Mouse (Mus musculus): ENCODE data around the gene Med13l.
A peak's percentile ranks its signal among the peaks of the same experiment; 100 is the strongest.

Gene Med13l

DNA sequence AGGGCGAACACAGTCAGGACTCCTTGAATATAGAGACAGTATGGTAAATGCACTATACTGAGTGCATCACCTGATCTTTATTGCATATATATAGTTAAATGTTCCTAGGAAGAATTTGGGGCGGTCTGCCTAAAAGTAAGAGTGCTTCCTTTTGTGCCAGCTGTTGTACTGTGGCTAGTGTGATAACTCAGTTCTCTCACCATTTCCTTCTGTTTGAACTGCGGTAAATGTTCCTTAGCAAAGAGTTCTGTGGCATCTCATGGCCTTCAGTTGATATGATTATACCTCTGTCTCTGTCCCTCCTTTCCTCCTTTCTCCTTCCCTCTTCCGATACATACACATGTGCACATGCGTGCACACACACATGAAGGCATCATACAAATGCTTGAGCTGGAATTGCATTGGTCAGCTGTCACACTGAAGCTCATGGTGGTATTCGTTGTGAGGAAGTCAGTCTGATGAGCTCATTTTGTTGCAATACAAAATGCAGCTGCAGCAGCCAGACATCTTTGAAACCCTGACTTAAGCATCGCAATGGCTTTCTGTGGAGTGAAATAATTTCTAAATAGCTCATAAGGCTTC is 97.9 kb downstream of the Med13l start:
- no peak for DNase-seq (ENCODE audit: low spot score in 2 of 2)

DNA sequence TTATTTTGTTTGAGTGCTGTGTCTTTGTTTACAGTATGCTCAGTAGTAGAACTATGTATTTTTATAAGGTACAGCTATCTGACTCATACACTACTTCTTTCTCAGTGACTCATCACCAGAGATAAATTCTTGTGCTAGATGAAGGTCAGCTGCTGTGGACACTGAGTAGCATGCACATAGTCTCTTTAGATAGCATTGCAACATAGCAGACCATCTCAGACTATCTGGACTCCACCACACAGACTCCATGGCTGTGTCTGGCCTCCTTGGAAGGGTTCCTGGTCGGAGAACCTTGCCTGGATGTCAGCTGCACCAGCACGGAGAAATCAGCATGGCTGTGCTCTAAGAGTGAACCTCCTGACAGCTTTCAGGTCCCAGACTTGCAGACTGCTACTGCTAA is 99.2 kb downstream of the Med13l start:
- peak; percentile 14 to 52 for DNase-seq (ENCODE audit: low spot score in 2 of 2)

DNA sequence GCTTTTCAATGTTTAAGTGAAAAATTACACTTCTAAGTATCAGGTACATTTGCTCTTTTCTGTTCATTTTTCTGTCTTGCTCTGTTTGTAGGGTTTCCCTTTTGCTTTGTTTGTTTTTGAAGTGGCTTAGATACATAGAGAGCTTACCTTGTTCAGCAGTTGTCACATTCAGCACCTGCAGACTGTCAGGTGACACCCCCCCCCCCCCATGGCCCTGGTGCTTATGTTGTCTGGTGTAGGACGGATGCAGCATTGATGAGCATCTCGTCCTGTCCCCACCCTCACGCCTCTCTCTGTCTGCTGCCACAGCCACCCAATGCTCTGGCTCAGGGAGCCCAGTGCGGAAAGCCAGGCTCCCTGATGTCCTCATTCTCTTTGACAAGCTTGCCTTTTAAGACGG is 101.3 kb downstream of the Med13l start:
- DNase-seq (ENCODE audit: low spot score in 2 of 2) = no peak

DNA sequence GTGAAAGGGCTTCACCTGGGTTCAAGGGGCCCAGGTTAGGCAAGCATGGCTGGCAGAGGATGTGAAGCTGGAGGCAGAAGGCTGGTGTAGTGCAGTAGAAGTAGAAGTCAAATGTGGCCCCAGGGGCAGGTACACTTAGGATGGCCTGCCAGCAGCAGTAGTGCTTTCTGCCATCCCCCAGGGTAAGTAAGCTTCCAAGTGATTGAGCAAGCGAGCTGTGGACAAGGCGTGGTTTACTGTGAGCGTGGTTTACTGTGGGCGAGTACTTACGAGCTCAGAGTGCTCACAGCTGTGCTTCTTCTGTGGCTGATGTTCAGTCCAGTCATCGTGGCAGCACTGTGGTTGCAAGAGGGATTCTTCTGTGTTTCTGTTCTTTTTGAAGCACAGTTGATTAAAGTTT is 103.5 kb downstream of the Med13l start:
- peak; percentile 26 to 78 for DNase-seq (ENCODE audit: low spot score in 2 of 2)

DNA sequence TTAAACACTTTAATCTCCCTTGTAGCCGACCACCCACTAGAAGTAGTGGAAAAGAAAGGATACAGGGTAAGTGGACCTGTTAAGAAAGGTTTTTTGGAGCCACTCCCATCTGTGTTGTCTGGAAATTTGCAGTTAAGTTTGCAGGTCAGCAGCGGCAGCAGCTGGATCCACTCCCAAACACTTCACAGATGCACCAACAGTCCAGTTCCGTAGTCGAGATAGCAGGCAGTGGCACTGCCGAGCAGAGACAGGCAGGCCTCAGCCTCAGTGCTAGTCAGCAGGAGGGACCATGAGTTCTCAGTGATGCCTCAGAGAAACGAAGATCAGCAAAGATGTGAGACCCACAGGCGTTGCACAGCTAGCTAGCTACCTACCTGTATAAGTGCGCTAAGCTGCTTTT is 104.5 kb downstream of the Med13l start:
- DNase-seq (ENCODE audit: low spot score in 2 of 2) = no peak

DNA sequence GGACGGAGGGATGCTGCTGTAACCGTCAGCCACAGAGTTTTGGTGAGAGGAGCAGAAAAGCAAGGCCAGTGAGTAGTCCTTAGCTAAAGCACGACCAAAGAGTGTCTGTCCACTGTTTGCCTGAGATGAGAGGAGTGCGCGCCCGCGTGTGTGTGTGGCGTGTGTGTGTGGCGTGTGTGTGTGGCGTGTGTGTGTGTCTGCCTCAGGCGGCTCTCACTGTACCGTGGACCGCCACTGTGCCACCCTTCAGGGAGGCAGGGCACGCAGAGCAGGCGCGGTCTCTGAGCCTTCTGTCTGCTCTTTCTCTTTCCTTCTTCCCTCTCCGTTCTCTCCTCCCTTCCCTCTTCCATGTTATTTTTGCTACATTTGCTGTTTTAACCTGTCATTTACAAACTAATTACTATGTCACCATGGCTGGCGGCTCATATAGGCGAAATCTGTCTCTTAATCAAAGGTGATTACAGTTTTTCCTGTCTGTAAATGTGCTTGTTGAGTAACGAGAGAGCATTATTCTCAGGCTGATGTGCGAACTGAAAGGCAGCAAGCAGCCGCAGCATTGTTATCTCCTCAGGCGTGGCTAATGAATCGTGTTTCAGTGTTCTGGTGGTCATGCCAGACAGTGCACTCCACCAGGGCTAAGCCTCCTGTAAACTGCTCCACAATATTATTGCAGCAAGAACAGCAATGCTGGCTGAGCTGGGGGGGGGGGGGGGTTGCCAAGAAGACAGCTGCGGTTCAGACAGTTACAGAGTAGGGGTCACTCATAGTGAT is 106.1 kb downstream of the Med13l start:
- DNase-seq (ENCODE audit: low spot score in 2 of 2) = no peak

DNA sequence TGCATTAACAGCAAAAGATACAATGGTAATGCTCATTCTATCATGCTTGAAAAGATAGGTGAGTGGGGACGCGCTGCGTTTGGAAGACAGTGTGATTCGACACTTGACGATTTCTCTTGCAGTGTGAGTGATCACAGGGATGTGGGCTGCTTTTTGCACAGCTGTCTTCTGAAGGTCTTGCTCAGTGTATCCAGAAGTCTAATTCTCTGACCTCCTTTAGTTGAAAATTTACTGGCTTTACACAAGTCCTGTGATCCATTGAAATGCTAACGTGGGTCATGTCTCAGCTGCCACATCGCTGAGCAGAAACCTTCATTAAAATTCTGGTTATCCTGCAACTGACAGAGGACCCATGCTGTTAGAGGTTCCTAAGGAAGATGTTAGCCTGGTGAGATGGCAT is 107.4 kb downstream of the Med13l start:
- DNase-seq (ENCODE audit: low spot score in 2 of 2) = no peak

DNA sequence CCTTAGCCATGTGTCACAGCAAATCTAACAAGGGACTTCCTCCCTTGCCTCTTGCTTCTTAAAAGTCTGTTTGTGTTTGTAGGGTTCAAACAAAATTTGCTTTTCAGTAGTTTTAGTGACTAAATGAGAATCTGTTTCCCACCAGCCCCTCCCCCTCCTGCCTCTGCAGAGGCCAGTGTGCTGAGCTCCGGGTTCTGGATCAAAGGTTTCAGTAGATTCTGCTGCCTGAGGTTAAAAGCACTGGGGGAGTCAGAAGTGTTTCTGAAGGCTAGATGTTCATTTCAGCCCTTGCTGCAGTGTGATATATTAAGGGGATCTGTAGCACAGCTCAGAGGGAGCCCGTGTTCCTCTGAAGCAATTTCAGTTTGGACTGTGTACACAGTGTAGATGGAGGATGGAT is 108.5 kb downstream of the Med13l start:
- DNase-seq (ENCODE audit: low spot score in 2 of 2) = no peak

DNA sequence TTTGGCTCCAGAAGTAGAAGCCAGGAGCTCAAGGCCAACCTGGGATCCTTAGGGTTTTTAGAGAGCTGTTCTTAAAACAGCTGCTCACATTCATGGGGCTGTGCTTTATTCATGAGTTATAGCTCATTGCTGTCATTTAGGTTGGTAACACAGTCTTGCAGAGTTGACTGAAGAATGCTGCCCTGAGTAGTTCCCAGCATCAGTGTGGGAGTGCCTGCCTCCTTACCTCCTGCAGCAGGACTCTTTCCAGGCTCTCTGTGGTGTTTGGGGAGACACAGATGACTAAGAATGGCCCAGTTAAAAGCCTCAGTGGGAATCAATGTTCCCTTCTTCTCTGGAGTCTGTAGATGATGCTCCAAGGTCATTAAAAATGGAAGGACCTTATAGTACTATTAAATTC is 111.6 kb downstream of the Med13l start:
- DNase-seq (ENCODE audit: low spot score in 2 of 2) = no peak

DNA sequence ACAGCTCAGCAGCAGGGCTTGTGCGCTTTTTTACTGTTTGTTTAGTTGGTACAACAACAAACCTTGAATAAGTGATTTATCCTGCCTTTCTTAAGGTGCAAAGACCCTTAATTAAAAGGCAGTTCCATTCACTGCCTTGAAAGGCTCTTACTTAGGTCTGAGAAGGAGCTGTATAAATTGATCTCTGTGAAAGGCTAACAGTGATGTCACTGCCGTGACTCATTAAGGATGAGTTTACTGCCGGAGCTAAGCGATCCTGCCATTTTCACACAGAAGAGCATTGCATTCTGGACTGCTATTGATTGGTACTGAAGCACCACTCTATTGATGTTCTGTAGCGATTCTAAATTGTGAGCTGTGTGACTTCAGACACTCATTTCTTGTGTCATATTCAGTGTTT is 113.4 kb downstream of the Med13l start:
- no peak for DNase-seq (ENCODE audit: low spot score in 2 of 2)

DNA sequence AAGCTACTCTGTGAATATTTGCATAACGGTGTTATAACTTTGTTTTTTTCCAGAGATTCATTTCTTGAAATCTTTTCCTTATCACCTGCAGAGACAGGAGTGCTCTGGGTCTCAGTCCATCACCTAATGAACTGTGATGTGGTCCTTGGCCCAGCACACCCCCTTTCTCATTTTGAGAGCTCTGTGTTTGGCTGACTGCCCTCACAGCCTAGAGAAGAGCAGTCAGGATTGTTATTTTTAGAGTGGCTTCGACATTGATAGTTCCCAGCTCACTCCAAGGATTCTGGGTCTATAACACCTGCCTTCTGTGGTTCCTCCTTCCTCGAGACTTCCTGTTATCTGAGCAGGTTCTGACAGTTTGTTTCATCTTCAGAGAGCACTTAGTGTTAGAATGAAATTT is 113.8 kb downstream of the Med13l start:
- DNase-seq (ENCODE audit: low spot score in 2 of 2) = no peak

DNA sequence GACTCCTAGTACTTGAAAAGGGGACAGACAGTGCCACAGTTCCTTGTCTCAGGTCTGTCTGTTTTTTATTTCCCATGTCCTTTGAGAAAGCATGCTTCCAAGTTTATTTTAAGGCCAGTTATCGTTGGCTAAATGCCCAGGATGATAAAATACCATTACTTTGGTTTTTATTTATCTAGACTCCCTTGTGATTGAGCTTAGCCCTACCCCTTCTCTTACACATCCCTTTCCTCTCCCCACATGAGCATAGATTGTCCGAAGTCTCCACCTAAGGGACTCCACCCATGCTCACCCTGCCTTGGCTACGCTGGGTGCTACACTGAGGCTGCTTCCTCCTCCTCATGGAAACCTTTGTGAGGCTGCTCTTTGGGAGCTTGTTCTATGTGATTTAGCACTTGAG is 115.2 kb downstream of the Med13l start:
- DNase-seq (ENCODE audit: low spot score in 2 of 2) = no peak

DNA sequence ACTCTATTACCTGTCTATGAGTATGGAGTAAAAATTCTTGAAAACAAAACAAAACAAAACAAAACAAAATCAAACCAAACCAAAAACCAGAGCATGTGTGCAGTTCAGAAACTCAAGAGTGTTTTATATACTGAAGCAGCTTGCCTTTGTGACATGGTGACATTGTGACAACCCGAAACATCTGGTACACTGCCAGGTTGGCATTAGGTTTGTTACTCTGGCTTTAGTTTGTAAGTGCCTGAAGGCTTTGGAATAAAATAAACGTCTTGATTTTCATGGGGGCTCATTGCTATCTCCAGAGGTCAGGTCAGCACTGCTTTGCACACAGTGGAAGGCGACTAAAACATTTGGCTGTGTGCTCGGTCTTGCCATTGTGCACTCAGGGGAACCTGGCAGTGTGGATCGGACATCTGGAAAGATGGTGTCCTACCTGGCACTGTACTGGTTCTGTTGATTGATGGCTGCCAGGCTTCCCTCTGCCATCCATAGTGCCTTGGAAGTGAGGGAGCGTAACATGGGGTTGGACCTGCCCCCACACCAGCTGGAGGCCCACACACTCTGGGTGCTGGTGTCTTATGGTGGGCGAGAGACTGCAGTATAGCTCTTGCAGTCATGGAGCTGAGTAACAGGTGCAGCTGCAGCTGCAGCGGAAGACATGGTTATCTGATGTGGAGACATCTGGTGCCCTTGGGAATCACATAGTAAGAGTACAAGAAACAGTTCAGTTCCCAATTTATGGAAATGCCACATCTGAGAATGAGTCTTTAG is 115.9 kb downstream of the Med13l start:
- no peak for DNase-seq (ENCODE audit: low spot score in 2 of 2)

DNA sequence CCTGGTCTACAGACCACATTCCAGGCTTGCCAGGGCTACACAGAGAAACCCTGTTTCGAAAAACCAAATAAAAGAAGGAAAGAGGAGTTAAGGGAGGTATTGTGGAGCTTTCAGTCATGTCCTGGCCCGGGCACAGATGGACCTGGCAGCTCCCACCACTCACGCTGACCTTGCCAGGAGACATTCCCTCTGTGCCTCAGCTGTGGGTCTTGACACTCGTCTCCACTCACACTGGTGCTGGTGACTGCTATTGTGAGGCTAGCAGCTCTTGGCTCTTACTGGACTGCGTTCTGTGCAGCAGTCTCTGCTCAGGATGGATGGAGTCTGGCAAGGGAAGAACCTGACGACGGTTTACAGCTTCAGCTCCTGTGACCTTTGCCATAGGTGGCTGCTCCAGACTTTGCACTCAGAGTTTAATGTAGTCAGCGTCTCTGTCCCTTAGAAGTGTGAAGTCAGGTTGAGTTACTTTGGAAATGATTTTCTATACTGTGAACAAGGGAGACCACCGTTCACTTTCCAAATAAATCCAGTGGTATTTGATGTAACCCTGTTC is 118.9 kb downstream of the Med13l start:
- no peak for DNase-seq (ENCODE audit: low spot score in 2 of 2)

DNA sequence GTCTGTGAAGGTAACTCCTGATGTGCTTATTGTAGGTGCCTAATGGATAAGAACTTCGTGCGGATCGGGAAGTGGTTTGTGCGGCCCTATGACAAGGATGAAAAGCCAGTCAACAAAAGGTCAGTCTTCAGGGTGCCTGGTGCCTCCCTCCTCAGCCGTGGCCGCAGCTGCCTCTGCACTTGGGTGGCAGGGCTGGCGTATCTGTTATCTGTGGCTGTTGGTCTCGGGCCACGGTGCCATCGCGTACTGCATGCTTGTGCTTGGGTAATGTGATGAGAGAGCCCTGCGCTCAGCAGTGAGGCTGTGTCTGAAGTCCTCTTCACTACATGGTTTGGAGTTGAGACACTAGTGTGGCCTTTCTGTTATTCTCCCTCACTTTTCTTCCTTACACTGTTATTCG is 120.4 kb downstream of the Med13l start:
- DNase-seq (ENCODE audit: low spot score in 2 of 2) = no peak

DNA sequence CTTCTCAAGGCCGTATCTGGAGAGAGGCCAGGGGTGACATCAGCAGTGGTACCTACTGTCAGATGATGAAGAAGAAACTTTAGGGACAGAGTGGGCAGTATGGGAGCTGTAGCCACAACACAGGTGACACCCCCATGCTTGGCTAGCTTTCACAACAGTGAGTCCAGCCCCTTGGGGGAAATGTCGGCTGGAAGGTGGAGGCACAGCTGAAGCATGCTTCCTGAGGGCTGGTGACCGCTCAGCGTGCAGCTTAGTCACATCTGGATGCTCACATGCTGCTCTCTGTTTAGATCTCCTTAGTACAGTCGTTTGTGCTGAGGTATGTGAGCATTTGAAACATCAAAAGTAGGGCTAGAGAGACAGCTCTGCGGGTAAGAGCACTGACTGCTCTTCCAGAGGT is 121.5 kb downstream of the Med13l start:
- no peak for DNase-seq (ENCODE audit: low spot score in 2 of 2)

DNA sequence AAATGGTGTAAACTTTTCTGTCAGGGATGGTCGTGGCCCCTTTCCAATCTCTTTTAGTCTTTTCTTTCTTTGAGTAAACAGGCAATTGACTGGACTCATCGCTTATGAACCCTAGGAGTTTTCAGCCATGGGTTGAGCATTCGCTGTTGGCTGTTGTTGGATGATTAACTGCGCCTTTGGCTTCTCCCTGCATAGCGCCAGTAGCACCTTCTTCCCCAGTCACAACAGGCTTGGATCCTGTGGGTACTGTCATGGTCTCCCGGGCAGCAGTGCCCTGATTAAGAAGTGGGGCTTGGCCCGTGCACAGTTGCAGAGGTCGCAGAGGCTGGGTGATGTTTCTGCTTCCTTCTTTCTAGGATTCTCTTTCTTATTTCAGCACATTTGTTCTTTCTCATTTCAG is 124.7 kb downstream of the Med13l start:
- DNase-seq (ENCODE audit: low spot score in 2 of 2) = no peak

DNA sequence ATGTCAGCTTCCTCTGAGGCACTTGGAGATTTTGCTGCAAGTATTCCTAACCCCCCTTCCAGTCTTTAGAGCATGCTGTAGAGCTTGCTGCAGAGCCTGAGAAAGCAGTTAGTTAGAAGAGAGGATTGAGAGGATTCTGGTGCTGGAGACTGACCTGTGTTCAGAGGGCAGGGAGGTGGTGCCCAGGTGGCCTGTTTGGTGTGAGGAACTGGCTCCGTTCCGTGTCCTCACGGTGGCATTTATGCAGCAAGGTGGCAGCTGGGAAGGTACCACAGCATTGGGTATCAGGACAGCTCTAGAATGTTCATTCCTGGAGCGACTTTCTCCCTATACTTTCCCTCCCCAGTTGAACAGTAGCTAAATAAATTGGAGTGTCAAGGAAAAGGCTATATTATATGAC is 125.5 kb downstream of the Med13l start:
- no peak for DNase-seq (ENCODE audit: low spot score in 2 of 2)

DNA sequence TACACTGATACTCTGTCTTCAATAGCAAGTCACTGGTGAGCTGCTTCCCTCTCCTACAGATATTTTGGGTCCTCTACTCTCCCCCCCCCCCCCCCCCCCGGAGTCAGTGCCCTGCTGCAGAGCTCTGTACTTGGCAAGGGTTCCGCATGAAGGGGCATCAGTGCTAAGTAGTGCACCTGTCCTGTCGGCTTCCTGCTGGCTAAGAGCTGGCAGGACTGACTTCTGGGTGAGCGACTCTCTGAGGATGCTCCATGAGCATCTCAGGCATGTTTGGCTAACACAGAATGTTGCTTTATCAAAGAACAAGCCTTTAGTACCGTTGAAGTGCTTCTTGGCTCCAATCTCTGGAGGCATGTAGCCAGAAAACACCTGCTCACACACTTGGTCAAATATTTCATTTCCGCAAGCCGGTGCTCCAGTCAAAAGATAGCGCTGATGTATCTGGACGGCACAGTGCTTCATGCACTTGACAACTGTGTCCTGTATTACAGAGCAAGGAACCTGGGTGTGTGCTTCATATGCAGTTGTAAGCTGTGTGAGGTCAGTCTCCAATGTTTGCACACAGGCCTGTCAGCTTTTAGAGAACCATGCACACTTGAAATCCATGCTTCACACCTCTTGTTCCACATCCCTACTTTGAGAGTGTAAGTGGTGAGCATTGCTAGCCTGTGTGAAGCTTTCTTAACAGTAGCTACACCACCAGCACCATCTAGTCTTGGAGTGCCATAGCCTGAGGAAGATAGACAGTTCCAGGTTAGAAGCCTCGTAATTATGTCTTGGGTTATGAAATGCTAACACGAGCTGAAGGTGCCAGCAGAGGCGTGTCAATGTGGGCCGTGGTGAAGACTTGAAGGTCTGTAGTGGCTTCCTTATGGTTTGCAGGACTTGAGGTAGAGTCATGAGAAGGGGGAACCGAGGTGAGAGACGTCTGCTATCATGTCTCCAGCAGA is 128.7 kb downstream of the Med13l start:
- DNase-seq (ENCODE audit: low spot score in 2 of 2) = no peak

DNA sequence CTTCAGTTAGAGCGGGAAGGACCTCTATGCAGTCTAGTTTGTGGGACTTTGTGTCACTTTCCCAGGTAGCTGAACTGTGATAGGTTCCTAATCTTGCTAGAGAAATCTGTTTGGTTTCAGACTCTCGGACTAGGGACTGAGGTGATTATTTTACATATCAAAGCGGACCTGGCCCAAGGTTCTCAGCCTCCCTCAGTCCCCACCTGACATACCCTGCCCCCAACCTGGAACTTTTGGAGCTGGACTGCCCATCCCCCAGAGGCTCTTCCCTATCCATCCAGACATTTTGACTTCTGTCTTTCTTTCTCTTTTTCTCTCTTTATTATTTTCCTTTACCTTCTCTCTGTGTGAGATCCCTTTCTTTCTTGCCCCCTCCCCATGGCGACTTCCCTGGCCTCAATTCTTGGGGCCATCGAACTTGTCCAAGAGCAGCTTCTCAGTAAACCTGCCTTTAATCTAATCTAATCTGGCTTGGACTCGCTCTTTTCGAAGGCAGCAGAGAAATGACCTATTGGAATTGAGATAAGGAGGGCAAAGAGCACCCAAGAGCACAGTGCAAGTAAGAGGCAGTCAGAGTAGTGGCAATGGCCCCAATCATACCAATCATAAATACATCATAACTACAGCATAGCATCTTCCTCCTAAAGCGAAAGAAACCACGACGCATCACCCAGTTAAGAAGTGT is 130.7 kb downstream of the Med13l start:
- no peak for DNase-seq (ENCODE audit: low spot score in 2 of 2)

DNA sequence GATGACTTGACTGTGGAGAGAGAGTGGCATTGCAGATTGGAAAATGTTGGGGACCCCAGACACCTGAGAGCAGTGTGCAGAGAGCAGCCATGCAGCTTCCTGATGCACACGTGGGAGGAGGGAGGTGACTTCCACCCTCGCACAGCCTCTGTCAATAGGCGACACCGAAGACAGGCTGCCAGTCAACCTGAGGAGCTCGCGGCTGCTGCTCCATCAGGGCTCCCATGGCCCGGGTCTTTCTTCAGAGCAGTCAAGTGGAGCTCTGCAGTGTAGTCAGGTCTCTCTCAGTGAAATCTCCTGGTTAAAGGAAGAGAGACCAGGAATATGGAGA is 131.2 kb downstream of the Med13l start:
- DNase-seq (ENCODE audit: low spot score in 2 of 2) = no peak
